Mouse (Mus musculus) adrenal gland, postnatal 10 days (tissue): ENCODE data around the gene Rpl35a. TPM values are rescaled to one million over a fixed set of nuclear protein-coding genes. Genes with fewer than 3 reads are reported as not detected.
A peak's percentile ranks its signal among the peaks of the same experiment; 100 is the strongest.

Source experiments
- DNase-seq: peaks from one replicate; pipeline ENCODE4 v3.0.0; 2021; ENCODE audit warnings: mixed read lengths
- long read RNA-seq, 2 experiments: library from polyadenylated mRNA; stranded (forward); transcript quantifications; one replicate each; pipeline ENCODE4 v2.0.0; 2021
- total RNA-seq, 2 experiments: library from RNA; stranded (reverse); gene quantifications; 2 replicates each; pipeline ENCODE4 v1.2.3; 2021

Rpl35a gene
- total RNA-seq: 100 to 1,000 TPM; 635 to 640 TPM
- long read RNA-seq, experiment 1, transcript Rpl35a-204 (5 exons, 500 nt): minor isoform, 17 of 131 reads
- long read RNA-seq, experiment 1, transcript Rpl35a-205 (5 exons, 510 nt): major isoform, 73 of 131 reads
- long read RNA-seq, experiment 1, transcript Rpl35a-201 (5 exons, 491 nt): minor isoform, 14 of 131 reads
- long read RNA-seq, experiment 1, transcript Rpl35a-202 (4 exons, 518 nt): minor isoform, 9 of 131 reads
- long read RNA-seq, experiment 1, partial matches to known transcripts: 12 of 131 reads
- long read RNA-seq, experiment 1, other reads (novel, unspliced or antisense): 1 of 131 reads
- long read RNA-seq, experiment 2, transcript Rpl35a-205 (5 exons, 510 nt): major isoform, 65 of 95 reads
- long read RNA-seq, experiment 2, transcript Rpl35a-201 (5 exons, 491 nt): minor isoform, 5 of 95 reads
- long read RNA-seq, experiment 2, transcript Rpl35a-204 (5 exons, 500 nt): minor isoform, 12 of 95 reads
- long read RNA-seq, experiment 2, partial matches to known transcripts: 6 of 95 reads
- long read RNA-seq, experiment 2, other reads (novel, unspliced or antisense): 4 of 95 reads

- DNase-seq: peak; percentile 94
These were observed at the start of gene Rpl35a, which contains the start of gene Iqcg for GRCm38 (mm10) chr16:33056095-33056785. TSS of gene Rpl35a (plus strand) at chr16:33056453. TSS of gene Iqcg (minus strand) at chr16:33056218.

- DNase-seq: no peak
These were observed 49.4 kb upstream of the Rpl35a start for GRCm38 (mm10) chr16:33006888-33007287.

GRCm38 (mm10) chr16:33007436-33007835, 48.8 kb upstream of the Rpl35a start:
- no peak for DNase-seq

GRCm38 (mm10) chr16:33010166-33010565, 46.1 kb upstream of the Rpl35a start:
- no peak for DNase-seq

GRCm38 (mm10) chr16:33013801-33014200, 42.5 kb upstream of the Rpl35a start:
- no peak for DNase-seq

GRCm38 (mm10) chr16:33014921-33015320, 41.3 kb upstream of the Rpl35a start:
- DNase-seq: no peak

- DNase-seq: no peak
These were observed 40.8 kb upstream of the Rpl35a start for GRCm38 (mm10) chr16:33015396-33015907.

GRCm38 (mm10) chr16:33015986-33016385, 40.3 kb upstream of the Rpl35a start:
- DNase-seq: no peak

GRCm38 (mm10) chr16:33017677-33018349, 38.4 kb upstream of the Rpl35a start:
- no peak for DNase-seq

- DNase-seq: peak; percentile 58
These were observed 37.0 kb upstream of the Rpl35a start for GRCm38 (mm10) chr16:33019117-33019770.

- peak; percentile 36 for DNase-seq
These were observed 34.9 kb upstream of the Rpl35a start for GRCm38 (mm10) chr16:33021381-33021780.

GRCm38 (mm10) chr16:33023750-33024149, 32.5 kb upstream of the Rpl35a start:
- DNase-seq: peak; percentile 94

GRCm38 (mm10) chr16:33024456-33025104, 31.7 kb upstream of the Rpl35a start:
- DNase-seq: no peak

- DNase-seq: no peak
These were observed 29.9 kb upstream of the Rpl35a start for GRCm38 (mm10) chr16:33026357-33026756.

GRCm38 (mm10) chr16:33036006-33036405, 20.2 kb upstream of the Rpl35a start:
- DNase-seq: no peak

GRCm38 (mm10) chr16:33042682-33043081, 13.6 kb upstream of the Rpl35a start:
- DNase-seq: no peak

GRCm38 (mm10) chr16:33043268-33043667, 13.0 kb upstream of the Rpl35a start:
- no peak for DNase-seq

- DNase-seq: no peak
These were observed 8.2 kb upstream of the Rpl35a start for GRCm38 (mm10) chr16:33048004-33048403.

- no peak for DNase-seq
These were observed 7.6 kb upstream of the Rpl35a start for GRCm38 (mm10) chr16:33048686-33049085.

- DNase-seq: no peak
These were observed 6.4 kb upstream of the Rpl35a start for GRCm38 (mm10) chr16:33049809-33050208.

GRCm38 (mm10) chr16:33053141-33053540, 3.1 kb upstream of the Rpl35a start:
- no peak for DNase-seq
